Mouse (Mus musculus) stomach, postnatal 0 days (tissue): ENCODE data around the gene Heatr4.

Source experiments
- CTCF ChIP-seq: IDR thresholded peaks from 2 replicates; pipeline ENCODE4 v1.5.1; 2016; ENCODE audit warnings: antibody characterized with exemption, low read depth, mild to moderate bottlenecking, moderate library complexity
- EP300 ChIP-seq: optimal IDR thresholded peaks from 2 replicates; pipeline ENCODE3; 2016; ENCODE audit warnings: antibody characterized with exemption

- TF ChIP-seq CTCF, result no peak
- no peak for TF ChIP-seq EP300
Observed at GRCm38 (mm10) chr12:83949043-83949442, 35.6 kb downstream of the Heatr4 start.
